Mouse (Mus musculus) megakaryocyte, embryonic 14.5 days (primary cell): ENCODE data around the gene A830031A19Rik. TPM values are rescaled to one million over a fixed set of nuclear protein-coding genes. Genes with fewer than 3 reads are reported as not detected.

ENCODE experiments used
- H3K27me3 ChIP-seq: replicated peaks from 2 replicates; pipeline ENCODE3; 2012; ENCODE audit warnings: inconsistent platforms
- H3K36me3 ChIP-seq: replicated peaks from 2 replicates; pipeline ENCODE3; 2012; ENCODE audit warnings: low read length, inconsistent platforms, mixed read lengths
- H3K4me1 ChIP-seq: 2 replicates; pipeline ENCODE4 v1.6.1; 2012; ENCODE audit warnings: inconsistent platforms
- H3K4me3 ChIP-seq: replicated peaks from 2 replicates; pipeline ENCODE3; 2012; ENCODE audit warnings: moderate library complexity, mild to moderate bottlenecking, inconsistent platforms
- H3K9me3 ChIP-seq: 2 replicates; pipeline ENCODE4 v1.6.1; 2012; ENCODE audit warnings: inconsistent platforms
- FLI1 ChIP-seq: IDR thresholded peaks from 2 replicates; pipeline ENCODE4 v1.6.1; 2012; ENCODE audit warnings: low read length, inconsistent platforms, mixed read lengths
- GATA1 ChIP-seq: IDR thresholded peaks from 3 replicates; pipeline ENCODE4 v1.6.1; 2012; ENCODE audit warnings: mixed read lengths, low read length, inconsistent platforms, borderline replicate concordance
- polyA plus RNA-seq: library from polyadenylated mRNA; stranded (reverse); fragments of >175 nt; gene quantifications from 2 replicates; pipeline ENCODE4 v1.2.3, GENCODE M21; 2012; ENCODE audit warnings: low replicate concordance; ENCODE audit not compliant: insufficient read depth

The A830031A19Rik gene
- polyA plus RNA-seq, 1 experiment = not detected

DNA sequence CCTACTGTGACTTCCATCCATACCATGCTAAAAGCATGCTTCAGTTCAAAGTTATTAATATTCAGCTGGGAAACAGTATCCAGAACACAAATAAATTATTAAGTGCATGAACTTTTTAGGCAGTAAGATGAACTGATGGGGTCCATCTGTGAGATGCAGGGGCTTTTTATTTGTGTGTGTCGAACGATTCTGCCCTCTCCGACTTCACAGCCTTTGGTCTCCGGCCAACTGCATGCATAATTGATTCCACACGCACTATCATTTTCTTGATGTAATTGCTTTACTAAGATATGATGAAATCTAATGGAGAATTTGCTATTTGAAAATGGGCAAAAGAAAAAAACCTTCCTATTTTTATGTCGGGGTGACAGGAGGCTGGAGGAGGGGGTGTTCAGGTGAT is 22.2 kb upstream of the A830031A19Rik start:
- H3K9me3 ChIP-seq = no peaks in the 10 kb centered on the region
- no peaks in the 10 kb centered on the region for H3K27me3 ChIP-seq
- TF ChIP-seq GATA1 (no peak), FLI1 (no peak)
- no peak overlapping the region for H3K4me3 ChIP-seq
- H3K4me1 ChIP-seq = peaks cover 43% of the 10 kb centered on the region
- peaks cover 3% of the 10 kb centered on the region for H3K36me3 ChIP-seq

DNA sequence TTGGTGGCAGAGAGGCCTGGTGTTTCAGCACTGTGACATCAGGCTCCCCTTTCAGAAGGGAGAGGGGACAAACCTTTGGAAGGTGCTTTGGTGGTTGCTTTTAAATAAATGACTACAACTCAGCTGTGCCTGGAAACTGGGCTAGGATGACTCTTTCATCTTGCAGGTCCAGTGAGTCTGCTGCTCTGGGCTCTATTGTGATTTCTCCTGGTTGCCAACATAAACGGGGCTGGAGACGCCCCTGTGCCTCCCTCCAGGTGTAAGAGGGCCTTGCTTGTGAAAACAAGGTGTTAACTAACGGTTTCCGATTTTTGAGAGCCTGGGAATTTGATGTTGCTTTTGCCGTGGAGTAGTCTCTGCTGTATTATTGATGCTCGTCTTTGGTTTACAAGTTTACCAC is 21.6 kb upstream of the A830031A19Rik start:
- H3K4me3 ChIP-seq = no peak overlapping the region
- H3K9me3 ChIP-seq = no peaks in the 10 kb centered on the region
- peaks cover 3% of the 10 kb centered on the region for H3K36me3 ChIP-seq
- peaks cover 40% of the 10 kb centered on the region for H3K4me1 ChIP-seq
- TF ChIP-seq GATA1 = no peak
- no peak for TF ChIP-seq FLI1
- H3K27me3 ChIP-seq = no peaks in the 10 kb centered on the region

DNA sequence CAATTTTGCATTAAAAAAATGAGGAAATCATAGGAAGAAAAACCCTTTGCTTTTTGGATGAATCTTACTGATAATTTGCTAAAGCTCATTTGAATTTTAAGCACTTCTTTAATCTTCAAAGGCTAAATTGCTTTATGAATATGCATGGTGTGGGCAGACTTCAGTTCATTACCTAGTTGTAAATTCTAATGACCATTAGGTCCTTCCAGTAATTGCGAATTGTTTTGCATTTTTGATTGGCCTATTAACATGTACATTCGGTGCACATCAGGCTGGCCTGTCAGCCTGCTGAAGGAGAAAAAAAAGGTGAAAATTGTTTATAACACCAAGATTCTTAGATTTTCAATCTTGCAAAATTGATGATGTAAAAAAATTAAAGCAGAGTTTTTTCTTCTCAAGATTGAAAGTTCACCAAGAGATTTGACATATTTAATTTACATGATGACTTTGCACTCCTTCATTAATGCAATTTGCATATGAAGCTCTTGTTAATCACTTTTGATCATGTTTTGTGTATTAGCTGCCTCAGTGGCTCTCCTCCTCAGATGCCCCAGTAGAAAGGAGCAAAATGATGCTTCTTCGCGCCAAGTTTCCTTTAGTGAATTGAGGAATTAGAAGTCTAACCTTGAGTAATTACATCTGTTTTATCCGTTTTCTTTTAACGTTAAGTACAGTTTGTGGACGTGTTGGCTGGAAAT is 21.0 kb upstream of the A830031A19Rik start:
- Histone ChIP-seq H3K9me3 (no peaks in the 10 kb centered on the region), H3K4me1 (peaks cover 34% of the 10 kb centered on the region), H3K27me3 (no peaks in the 10 kb centered on the region), H3K4me3 (no peak overlapping the region), H3K36me3 (peaks cover 3% of the 10 kb centered on the region)
- TF ChIP-seq FLI1 (no peak), GATA1 (no peak)

DNA sequence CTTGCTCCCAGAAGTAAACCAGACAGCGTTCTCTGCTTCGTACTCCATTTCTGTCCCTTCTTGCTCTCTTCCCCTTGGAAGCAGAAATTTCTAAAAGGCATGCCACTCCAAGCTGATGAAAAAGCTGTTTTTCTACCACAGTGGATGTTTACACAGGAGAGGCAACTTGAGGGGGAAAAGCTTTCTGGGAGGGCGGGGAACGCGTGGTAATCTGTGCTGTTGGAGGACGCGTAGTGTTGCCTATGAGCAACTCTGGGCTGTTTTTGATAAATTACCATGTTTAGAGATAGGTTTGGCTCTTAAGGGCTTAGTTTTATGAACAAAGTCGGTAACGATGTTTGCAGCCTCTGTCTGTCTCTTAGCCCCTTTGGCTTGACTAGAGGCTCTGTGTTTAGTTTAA is 20.4 kb upstream of the A830031A19Rik start:
- TF ChIP-seq FLI1 (no peak), GATA1 (no peak)
- Histone ChIP-seq H3K4me3 (no peak overlapping the region), H3K9me3 (no peaks in the 10 kb centered on the region), H3K27me3 (no peaks in the 10 kb centered on the region), H3K4me1 (peaks cover 32% of the 10 kb centered on the region), H3K36me3 (peaks cover 3% of the 10 kb centered on the region)

DNA sequence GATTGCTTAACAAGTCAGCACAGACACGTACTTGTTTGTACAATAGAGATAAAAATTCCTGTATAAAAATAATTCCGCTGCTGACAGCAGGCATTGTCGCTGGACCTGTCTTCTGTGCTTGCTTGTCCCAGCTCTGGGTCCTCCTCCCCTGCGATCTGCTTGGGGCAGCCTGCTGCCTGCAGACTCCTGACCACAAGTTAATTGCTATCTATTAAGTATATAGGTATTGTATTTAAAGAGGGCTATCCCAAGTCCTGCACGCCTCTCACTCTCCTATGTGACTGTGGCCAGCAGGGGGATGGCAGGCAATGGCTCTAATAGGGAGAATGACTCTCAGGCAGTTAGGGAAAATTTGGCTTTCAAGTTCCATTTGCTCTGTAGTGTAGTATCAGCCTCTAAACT is 19.2 kb upstream of the A830031A19Rik start:
- Histone ChIP-seq H3K36me3 (peaks cover 9% of the 10 kb centered on the region), H3K9me3 (no peaks in the 10 kb centered on the region), H3K4me3 (no peak overlapping the region), H3K27me3 (no peaks in the 10 kb centered on the region), H3K4me1 (peaks cover 27% of the 10 kb centered on the region)
- no peak for TF ChIP-seq GATA1
- no peak for TF ChIP-seq FLI1

DNA sequence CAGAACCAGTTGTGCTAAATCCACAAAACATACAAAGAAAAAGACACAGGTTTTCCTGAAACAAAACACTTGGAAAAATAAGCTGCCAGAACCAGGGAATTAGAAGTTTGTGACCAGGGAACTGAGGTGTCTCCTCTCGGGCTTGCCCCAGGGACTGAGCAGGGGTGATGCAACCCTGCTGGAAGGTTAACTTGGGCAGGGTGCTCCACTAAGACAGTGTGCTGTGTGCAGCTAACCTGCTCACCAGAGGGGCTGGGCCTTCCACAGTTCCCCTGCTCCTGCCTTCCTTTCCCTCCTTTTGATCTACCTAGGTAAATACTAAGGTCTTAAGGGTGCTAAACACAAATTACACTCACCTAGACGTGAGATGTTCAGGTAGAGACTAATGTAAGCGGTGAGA is 17.8 kb upstream of the A830031A19Rik start:
- Histone ChIP-seq H3K9me3 (no peaks in the 10 kb centered on the region), H3K36me3 (peaks cover 19% of the 10 kb centered on the region), H3K4me1 (peaks cover 22% of the 10 kb centered on the region; the same call in 1 of the 2 replicates), H3K27me3 (no peaks in the 10 kb centered on the region), H3K4me3 (no peak overlapping the region)
- TF ChIP-seq FLI1 (no peak), GATA1 (no peak)

DNA sequence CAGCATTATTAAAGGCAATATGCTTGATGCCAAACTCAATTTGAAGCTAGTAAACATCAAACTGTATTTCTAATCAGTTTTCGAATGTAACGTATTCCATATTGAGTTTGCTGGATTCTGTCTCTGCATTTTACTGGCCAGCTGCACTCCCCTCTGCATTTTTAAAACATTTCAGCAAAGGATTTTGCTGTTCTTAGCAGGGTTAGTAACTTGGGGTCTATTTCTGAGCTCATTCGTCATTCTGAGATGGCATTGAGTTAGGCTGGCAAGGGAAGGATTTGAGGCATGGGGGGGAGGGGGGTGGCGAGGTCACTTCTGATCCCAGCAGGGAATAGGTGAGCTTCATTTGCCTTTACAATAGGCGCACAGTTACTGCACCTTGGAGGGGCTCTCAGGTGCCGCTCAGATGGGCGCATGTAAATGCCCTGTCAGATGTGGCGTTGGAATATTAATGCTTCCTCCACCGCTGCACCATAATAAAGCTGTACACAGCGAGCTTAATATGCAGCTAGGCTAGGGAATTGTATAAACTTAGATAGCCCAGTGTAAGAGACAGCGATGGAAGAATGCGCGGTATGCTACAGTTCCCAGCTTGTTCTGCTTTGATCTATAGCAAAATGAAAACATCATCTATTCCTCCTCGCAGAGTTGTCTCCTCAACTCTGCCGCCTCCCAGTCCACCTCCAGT is 16.7 kb upstream of the A830031A19Rik start:
- TF ChIP-seq GATA1 (no peak), FLI1 (no peak)
- H3K27me3 ChIP-seq = no peaks in the 10 kb centered on the region
- H3K4me3 ChIP-seq = no peak overlapping the region
- peaks cover 23% of the 10 kb centered on the region for H3K4me1 ChIP-seq
- H3K9me3 ChIP-seq = no peaks in the 10 kb centered on the region
- peaks cover 29% of the 10 kb centered on the region for H3K36me3 ChIP-seq

DNA sequence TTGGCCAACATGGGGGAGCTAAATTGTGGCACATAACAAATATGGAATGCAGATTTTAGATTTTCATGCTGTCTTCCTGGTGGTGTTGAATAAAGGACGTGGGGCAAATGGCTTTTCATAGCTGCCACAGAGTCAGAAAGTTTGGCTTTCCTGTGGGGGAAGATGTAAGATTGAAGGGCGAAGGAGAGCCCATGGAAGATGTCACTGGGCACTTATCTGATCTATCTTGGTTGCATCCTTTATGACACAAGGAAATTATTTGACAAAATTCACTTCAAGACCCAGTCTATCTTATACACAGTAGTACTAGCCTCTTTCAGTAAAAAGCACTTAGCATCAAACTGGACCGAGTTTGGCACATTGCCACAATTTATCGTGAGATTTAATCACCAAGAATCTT is 15.6 kb upstream of the A830031A19Rik start:
- H3K4me1 ChIP-seq = peaks cover 34% of the 10 kb centered on the region
- H3K36me3 ChIP-seq = peaks cover 39% of the 10 kb centered on the region
- TF ChIP-seq GATA1 (no peak), FLI1 (no peak)
- H3K27me3 ChIP-seq = no peaks in the 10 kb centered on the region
- no peak overlapping the region for H3K4me3 ChIP-seq
- H3K9me3 ChIP-seq = no peaks in the 10 kb centered on the region

DNA sequence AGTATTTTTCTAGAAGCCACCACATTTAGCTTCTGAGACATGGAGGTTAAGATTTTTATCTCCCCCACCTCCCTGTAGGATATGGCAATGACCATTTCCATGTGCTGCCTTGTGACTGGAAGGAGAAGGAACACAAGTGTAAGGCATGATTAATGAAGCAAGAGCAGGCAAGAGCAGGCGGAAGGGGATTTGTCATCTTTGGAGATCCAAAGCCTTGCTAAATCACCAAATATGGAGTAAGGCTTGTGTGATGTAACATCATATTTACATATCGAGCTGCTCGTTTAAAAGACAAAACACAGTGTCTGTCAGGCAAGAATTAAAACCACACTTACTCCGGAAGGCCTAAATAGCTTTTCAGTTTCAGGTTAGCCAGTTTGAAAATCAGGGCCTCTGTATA is 12.2 kb upstream of the A830031A19Rik start:
- Histone ChIP-seq H3K36me3 (peaks cover 39% of the 10 kb centered on the region), H3K4me3 (no peak overlapping the region), H3K27me3 (no peaks in the 10 kb centered on the region), H3K4me1 (peaks cover 47% of the 10 kb centered on the region), H3K9me3 (no peaks in the 10 kb centered on the region)
- TF ChIP-seq GATA1 (no peak), FLI1 (no peak)

DNA sequence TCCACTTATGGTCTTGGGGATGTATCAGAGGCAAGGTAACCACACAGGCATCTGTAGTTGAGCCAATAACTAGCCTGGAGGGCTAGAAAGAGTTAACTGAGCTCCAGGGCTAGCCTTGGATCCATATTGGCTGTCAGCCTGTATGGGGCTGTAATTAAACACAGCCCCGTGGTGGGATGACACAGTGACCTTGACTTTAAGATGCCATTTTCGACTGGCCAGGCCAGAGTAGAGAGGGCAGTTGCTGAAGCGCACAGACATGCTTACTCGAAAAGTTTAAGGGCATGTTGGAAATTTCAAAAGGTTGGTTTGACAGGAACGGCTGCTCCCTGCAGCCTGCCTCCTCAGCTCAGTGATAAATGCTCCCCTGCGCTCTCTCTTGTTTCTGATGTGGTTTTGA is 11.1 kb upstream of the A830031A19Rik start:
- no peak overlapping the region for H3K4me3 ChIP-seq
- no peaks in the 10 kb centered on the region for H3K9me3 ChIP-seq
- H3K36me3 ChIP-seq = peaks cover 39% of the 10 kb centered on the region
- H3K4me1 ChIP-seq = peaks cover 53% of the 10 kb centered on the region
- no peaks in the 10 kb centered on the region for H3K27me3 ChIP-seq
- TF ChIP-seq GATA1 (no peak), FLI1 (no peak)
